Mouse (Mus musculus) lung, postnatal 0 days (tissue): ENCODE results near the gene Wdr63.

Source experiments
- CTCF ChIP-seq: IDR thresholded peaks from 2 replicates; pipeline ENCODE4 v1.5.1; 2016; ENCODE audit warnings: antibody characterized with exemption, mild to moderate bottlenecking
- EP300 ChIP-seq: IDR thresholded peaks from 2 replicates; pipeline ENCODE4 v1.6.1; 2016; ENCODE audit warnings: antibody characterized with exemption, mild to moderate bottlenecking, control low read depth

DNA sequence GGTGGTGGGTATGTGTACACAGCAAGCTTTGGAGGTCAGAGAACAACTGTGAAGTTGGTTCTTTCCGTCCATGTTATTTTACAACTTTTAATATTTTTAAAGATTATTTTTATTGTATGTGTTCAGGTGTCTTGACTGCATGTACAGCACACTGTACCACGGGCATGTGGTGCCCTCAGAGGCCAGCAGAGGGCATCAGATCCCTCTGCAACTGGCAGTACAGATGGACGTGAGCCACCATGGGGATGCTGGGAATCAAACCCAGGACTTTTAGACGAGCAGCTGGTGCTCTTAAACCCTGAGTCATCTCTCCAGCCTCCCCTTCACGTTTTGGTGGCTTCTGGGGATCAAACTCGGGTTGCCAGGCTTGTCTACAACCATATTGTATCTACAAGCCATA, 5.9 kb downstream of the Wdr63 start:
- TF ChIP-seq CTCF (peak; percentile 32; the same call in 1 of the 2 replicates), EP300 (no peak)
